Mouse (Mus musculus): ENCODE measurements around the gene Ndufa12. TPM values are rescaled to one million over a fixed set of nuclear protein-coding genes. Genes with fewer than 3 reads are reported as not detected.

Gene Ndufa12
- 100 to 1,000 TPM; 241 to 257 (median 243) TPM for total RNA-seq (2022)

GRCm38 (mm10) chr10:94198482-94199405 is at the start of gene Ndufa12:
Gene Ndufa12, plus strand, starts transcription at chr10:94198720.
- DNase-seq (ENCODE audit: low spot score in 2 of 2) = peak; percentile 91 to 95

DNA sequence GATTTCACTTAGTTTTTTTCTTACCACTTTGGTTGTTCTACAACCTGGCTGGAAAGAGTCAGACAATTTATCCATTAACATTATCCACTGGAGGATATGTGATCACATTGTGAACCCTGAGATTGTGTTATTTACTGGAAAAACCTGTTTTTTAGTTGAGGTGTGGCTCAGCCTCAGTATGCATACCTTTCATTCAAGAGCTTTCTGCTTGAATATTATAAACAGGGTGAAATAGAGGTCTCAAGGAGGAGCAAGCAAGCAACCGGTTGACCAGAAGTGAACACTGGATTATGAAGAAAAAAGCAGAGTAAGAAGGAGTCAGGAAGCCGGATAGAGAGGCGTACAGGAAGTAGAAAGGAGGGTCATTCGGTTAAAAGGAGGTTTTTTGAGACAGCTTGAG is 47.0 kb upstream of the Ndufa12 start:
- DNase-seq (ENCODE audit: low spot score in 2 of 2) = no peak

GRCm38 (mm10) chr10:94153841-94154240 is 44.7 kb upstream of the Ndufa12 start:
- no peak for DNase-seq (ENCODE audit: low spot score in 2 of 2)

DNA sequence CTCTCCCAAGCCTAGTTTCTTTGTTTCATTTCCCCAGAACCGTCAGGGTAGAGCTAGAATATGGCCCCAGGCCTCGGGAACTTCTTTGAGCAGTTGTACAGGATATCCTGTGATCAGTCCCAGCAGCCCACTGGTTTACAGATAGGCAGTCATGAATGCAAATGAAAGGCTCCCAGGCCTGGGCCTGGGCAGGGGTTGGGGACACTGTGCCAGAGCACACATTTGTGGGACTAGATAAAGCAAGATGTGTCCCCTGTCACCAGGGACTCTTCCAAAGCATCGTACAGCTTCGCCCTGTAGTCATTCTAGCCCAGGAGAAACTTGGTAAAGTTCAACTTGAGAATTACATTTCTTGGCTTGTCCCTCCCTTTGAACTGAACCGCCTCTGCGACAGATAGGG is 39.6 kb upstream of the Ndufa12 start:
- DNase-seq (ENCODE audit: low spot score in 2 of 2) = no peak

- DNase-seq (ENCODE audit: low spot score in 2 of 2) = no peak
Measured at GRCm38 (mm10) chr10:94159406-94159805, 39.1 kb upstream of the Ndufa12 start.

DNA sequence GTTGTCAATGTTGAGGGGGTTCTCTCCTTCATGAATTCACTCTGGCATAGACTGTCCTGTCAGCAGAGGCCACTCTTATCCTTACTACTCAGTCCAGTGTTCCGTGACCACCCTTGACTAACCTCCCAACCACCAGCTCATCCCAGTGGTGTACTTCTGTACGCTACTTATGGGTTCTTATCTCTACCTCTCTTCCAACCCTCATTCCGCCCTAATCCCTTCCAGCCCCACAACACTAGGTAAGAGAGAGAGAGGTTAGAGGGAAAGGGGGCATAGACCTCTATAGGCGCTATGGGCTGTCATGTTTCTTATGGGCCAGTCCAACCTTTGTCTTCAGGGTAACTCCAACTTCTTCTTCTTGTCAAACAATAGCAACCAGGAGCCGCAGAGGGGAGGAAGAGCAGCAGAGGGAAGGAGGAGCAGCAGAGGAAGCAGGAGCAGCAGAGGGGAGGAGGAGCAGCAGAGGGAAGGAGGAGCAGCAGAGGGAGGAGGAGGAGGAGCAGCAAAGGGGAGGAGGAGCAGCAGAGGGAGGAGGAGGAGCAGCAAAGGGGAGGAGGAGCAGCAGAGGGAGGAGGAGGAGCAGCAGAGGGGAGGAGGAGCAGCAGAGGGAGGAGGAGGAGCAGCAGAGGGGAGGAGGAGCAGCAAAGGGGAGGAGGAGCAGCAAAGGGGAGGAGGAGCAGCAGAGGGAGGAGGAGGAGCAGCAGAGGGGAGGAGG is 37.3 kb upstream of the Ndufa12 start:
- no peak for DNase-seq (ENCODE audit: low spot score in 2 of 2)

DNA sequence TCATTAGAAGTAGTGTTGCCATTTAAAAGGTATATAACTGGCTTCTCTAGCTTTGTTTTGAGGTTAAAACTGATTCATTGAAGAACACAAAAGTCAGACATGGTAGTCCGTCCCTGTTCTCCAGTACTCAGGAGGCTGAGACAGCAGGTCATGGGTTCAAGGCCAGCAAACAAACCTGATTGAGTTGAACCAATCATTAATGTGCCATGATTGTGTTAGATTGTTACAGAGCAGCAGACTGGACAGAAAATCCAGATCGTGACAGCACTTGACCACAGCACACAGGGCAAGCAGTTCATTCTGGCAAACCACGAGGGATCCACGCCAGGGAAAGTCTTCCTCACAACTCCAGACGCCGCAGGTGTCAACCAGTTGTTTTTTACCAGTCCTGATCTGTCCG is 36.5 kb upstream of the Ndufa12 start:
- no peak for DNase-seq (ENCODE audit: low spot score in 2 of 2)

DNA sequence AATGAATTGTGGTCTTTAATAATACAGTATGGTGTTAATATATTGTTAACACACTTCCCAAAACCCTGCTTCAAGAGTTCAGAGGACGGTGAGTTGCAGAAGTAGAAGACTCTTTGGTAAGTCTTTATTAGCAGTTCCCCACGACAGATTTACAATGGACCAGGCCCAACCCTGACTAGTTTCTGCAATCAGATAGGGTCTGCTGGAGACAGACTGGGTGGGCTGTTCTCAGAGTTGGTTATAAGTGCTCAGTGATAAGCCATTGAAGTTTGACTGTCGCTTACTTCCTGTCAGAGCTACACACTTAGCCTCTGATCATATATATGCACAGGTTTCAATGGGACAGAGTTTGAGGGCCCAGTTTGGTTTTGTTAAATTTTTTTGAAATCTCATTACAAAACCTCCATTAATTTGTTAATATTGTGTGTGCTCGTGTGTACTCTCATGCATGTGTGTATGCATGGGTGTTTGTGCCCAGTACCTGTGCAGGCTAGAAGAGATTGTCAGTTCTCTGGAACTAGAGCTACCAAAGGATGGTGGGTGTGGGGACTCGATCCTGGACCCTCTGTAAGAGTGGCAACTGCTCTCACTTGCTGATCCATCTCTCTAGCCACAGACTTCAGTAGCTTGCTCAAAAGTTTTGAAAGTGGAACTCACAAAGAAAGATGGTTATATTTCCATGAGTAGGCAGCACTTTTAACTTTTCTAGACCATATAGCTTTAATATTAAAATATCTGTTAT is 34.2 kb upstream of the Ndufa12 start:
- DNase-seq (ENCODE audit: low spot score in 2 of 2) = no peak

DNA sequence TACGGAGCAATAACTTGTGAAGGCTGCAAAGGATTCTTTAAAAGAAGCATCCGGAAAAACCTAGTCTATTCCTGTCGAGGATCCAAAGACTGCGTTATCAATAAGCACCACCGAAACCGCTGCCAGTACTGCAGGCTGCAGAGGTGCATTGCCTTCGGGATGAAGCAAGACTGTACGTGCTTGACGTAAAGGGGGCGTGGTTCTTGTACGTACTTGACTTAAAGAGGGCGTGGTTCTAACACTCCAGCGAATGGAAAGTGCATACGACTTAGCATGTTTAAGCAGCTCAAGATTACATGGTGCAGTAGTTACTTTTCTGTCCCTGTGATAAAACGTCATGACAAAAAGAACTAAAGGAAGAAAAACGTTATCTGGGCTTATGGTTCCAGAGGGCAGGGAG is 33.1 kb upstream of the Ndufa12 start:
- no peak for DNase-seq (ENCODE audit: low spot score in 2 of 2)

DNA sequence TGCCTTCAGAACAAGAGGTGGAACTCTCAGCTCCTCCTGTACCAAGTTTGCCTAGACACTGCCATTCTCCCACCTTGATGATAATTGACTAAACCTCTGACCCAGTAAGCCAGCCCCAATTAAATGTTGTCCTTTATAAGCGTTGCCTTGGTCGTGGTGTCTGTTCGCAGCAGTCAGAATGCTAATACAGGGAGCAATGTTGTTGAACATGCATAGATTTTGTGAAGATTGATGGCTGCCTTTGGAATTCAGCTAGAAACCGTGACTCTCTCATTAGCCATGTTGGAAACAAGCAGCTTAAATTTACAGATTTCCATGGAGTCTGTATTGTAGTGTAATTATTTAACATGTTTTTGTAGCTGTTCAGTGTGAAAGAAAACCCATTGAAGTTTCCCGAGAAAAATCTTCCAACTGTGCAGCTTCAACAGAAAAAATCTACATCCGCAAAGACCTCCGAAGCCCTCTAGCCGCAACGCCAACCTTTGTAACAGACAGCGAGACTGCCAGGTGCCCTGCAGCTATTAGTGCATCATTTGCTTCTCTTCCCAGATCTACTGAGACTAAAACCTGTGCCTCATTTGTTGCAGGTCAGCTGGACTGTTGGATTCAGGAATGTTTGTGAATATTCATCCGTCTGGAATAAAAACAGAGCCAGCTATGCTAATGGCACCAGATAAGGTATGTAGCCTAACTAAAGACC is 31.3 kb upstream of the Ndufa12 start:
- no peak for DNase-seq (ENCODE audit: low spot score in 2 of 2)

DNA sequence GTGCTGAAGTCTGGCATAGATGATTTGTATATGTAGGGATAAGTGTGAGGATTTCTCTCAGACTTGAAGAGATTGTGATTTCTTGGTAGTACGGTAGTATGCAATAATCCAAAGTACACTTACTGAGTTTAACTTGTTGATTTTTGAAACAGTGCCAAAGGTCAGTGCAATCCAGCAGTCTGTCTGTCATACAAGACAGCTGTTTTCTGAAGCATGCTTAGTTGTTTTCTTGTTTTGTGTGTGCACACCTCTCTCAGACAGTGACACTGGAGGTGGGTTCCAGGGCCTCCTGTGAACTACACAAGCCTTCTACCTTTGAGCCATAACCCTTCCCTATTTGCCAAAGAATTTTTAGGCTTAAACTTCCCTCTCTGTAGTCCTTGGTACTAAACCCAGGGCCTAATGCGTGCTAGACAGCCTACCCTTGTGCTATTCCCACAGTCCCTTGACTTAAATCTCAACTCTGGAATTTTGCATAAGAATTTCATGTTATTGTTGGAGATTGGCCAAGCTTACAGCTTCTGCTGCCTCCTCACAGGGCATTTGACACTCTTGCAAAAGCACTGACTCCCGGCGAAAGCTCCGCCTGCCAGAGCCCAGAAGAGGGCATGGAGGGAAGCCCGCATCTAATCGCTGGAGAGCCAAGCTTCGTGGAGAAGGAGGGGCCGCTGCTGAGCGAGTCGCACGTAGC is 26.9 kb upstream of the Ndufa12 start:
- DNase-seq (ENCODE audit: low spot score in 2 of 2) = no peak

DNA sequence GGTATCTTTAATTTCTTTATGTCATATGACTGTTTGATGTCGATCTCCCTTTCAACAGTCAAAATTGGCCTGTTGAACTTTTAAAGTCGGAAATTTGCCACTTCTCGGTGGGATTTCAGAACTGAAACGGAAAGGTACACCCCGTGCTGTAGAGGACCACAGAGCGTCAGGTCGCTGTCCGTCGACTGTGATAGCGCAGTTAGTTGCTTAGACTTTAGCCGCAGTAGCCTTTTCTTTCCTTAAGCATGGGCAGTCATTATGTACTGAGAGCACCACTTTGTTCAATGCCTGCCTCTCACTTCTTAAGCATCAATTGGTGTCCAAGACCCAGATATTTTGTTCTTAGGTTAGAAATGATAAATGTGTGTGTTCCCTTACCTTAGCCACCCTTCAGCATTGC is 26.4 kb upstream of the Ndufa12 start:
- no peak for DNase-seq (ENCODE audit: low spot score in 2 of 2)

GRCm38 (mm10) chr10:94172706-94173105 is 25.8 kb upstream of the Ndufa12 start:
- DNase-seq (ENCODE audit: low spot score in 2 of 2) = no peak

DNA sequence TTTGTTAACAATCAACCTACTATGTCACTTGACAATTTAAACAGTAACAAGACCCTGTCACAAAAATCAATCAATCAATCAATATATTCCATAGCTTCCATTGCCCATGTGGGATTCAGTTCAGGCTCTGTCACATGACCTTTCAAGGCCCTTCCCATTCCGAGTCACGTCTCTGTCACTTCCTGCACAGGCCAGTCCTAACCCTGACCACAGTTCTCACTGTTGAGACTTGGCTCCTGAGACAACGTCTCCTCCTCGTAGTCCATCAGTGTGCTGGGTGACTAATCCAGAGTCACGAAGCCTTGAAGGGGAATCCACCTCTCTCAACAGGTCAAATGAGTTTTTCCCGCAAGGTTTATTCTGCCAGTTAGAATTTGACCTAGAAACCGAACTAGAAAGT is 23.9 kb upstream of the Ndufa12 start:
- no peak for DNase-seq (ENCODE audit: low spot score in 2 of 2)

- no peak for DNase-seq (ENCODE audit: low spot score in 2 of 2)
Measured at GRCm38 (mm10) chr10:94183199-94183598, 15.3 kb upstream of the Ndufa12 start.

DNA sequence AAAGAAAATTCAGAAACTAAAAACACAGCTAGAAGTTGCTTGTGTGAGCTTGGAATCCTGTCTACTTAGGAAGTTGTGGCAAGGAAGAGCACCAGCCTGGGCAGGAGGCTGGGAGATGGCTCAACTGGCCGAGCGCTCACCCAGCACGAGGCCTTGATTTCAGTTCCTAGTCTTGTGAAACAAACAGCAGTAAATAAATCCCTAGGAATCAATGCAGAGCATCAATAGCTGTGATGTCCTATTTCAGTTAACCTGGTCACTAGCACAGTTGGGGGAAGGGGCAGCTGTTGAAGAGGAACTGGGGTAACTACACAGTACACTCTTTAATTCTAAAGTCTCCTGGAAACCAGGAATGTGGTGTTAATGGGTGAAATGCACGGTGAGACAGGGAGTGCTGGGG is 6.5 kb downstream of the Ndufa12 start:
- no peak for DNase-seq (ENCODE audit: low spot score in 2 of 2)

- DNase-seq (ENCODE audit: low spot score in 2 of 2) = no peak
Measured at GRCm38 (mm10) chr10:94210718-94211618, 12.4 kb downstream of the Ndufa12 start.

- DNase-seq (ENCODE audit: low spot score in 2 of 2) = no peak
Measured at GRCm38 (mm10) chr10:94211725-94212124, 13.2 kb downstream of the Ndufa12 start.

DNA sequence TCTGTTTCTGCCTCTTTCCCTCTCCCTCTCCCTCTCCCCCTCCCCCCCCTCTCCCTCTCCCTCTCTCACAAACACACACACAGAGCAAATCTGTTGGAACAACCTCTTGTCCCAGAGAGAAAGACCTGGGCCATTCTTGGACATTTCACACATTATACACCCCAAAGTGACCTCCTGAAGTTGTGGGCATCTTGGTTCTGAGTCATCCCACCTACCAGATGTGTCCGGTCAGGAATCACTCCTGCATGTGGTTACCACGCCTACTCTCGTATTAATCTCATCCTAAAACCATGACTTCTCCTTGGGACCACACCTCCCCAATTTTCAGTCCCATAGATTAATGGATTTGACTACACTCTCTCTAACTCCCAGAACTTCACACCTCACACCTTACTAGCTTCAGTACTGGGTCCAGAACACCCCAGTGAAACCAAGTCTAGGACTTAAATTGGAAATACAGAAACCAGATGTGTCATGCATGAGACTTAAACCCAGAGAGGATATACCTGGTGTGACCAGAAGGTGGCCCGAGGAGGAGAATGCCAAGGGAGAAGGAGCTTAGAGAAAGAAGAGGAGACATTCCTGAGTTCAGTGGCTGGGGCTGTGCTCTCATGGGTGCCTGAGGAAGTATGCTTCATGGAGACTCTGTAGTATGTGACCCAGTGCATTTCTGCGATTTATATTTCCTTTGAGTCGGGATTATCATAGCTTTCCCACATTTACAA is 26.7 kb downstream of the Ndufa12 start:
- no peak for DNase-seq (ENCODE audit: low spot score in 2 of 2)
